Mouse (Mus musculus): ENCODE results near the gene Pou3f1. TPM values are rescaled to one million over a fixed set of nuclear protein-coding genes. Genes with fewer than 3 reads are reported as not detected.

The Pou3f1 gene
- total RNA-seq, 2 experiments from 2014 or later = 0.38 to 0.43 TPM

GRCm38 (mm10) chr4:124657781-124658180 is 1.2 kb downstream of the Pou3f1 start:
- no peak for DNase-seq

- no peak for DNase-seq
These were observed 1.8 kb downstream of the Pou3f1 start for GRCm38 (mm10) chr4:124658412-124658851.

GRCm38 (mm10) chr4:124659251-124660217 is 2.9 kb downstream of the Pou3f1 start:
- no peak for DNase-seq

- no peak for DNase-seq
These were observed 4.0 kb downstream of the Pou3f1 start for GRCm38 (mm10) chr4:124660603-124661002.

GRCm38 (mm10) chr4:124663034-124663433 is 6.4 kb downstream of the Pou3f1 start:
- DNase-seq = no peak

GRCm38 (mm10) chr4:124664185-124664584 is 7.6 kb downstream of the Pou3f1 start:
- DNase-seq = no peak

- DNase-seq = no peak
These were observed 8.0 kb downstream of the Pou3f1 start for GRCm38 (mm10) chr4:124664604-124665003.

- DNase-seq = no peak
These were observed 10.9 kb downstream of the Pou3f1 start for GRCm38 (mm10) chr4:124667476-124668033.

- no peak for DNase-seq
These were observed 11.5 kb downstream of the Pou3f1 start for GRCm38 (mm10) chr4:124668078-124668477.

- no peak for DNase-seq
These were observed 13.6 kb downstream of the Pou3f1 start for GRCm38 (mm10) chr4:124670232-124670631.

- no peak for DNase-seq
These were observed 15.0 kb downstream of the Pou3f1 start for GRCm38 (mm10) chr4:124671583-124671982.

GRCm38 (mm10) chr4:124672347-124673320 is 16.0 kb downstream of the Pou3f1 start:
- DNase-seq = no peak

GRCm38 (mm10) chr4:124674334-124675032 is 17.9 kb downstream of the Pou3f1 start:
- DNase-seq = no peak

- DNase-seq = no peak
These were observed 18.4 kb downstream of the Pou3f1 start for GRCm38 (mm10) chr4:124675037-124675436.

GRCm38 (mm10) chr4:124675958-124676357 is 19.4 kb downstream of the Pou3f1 start:
- no peak for DNase-seq

GRCm38 (mm10) chr4:124682270-124682669 is 25.7 kb downstream of the Pou3f1 start:
- DNase-seq = no peak

GRCm38 (mm10) chr4:124683474-124683873 is 26.9 kb downstream of the Pou3f1 start:
- DNase-seq = no peak

- DNase-seq = no peak
These were observed 28.4 kb downstream of the Pou3f1 start for GRCm38 (mm10) chr4:124685004-124685403.

- DNase-seq = no peak
These were observed 28.8 kb downstream of the Pou3f1 start for GRCm38 (mm10) chr4:124685453-124685852.

GRCm38 (mm10) chr4:124685897-124686402 is 29.3 kb downstream of the Pou3f1 start:
- peak; percentile 54 for DNase-seq

- no peak for DNase-seq
These were observed 34.8 kb downstream of the Pou3f1 start for GRCm38 (mm10) chr4:124691455-124691854.
